Mouse (Mus musculus): ENCODE measurements at regions not wholly inside any gene's neighbourhood (a gene's known extent, or its start where the extent isn't known, plus 50 kb on each side); places are given as distances from the start of the nearest gene placed in this dataset.

DNA sequence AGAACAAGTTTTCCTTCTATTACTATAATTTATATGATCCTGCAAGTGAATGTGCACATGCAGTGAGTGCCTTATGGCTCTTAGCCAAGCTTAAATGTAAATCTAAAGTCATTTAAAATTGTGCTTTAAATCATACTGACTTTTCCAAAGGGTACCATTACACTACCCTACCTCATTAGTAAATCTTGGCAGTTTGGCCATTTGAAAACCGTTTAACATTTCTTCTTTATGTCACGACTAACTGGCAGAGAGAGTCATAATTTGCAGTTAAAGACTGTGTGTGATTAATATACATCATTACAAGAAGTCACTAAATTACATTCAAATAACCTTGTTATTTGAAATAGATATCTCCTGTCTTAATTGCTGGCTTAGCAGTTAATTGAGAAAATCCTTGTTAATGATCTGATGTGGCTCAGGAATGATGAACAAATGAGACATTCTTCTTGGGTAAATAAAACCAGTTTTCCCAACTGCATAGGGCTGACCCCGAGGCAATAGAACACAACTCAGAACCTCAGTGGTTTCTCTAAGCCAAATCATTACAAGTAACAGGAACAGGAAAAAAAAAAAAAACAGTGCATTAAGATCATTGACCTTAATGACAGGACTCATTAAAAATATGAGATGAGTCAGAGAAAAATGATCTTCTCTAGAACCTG is 173.1 kb upstream of the Zfp804b start:
- Histone ChIP-seq H3K36me3 (ENCODE audit: control insufficient read depth, insufficient read depth, low read length) (no peaks in the 10 kb centered on the region), H3K27me3 (ENCODE audit: control insufficient read depth, insufficient read depth, low read length) (no peaks in the 10 kb centered on the region), H3K4me3 (ENCODE audit: control insufficient read depth, low read depth, low read length) (no peak overlapping the region), H3K4me1 (ENCODE audit: control insufficient read depth, insufficient read depth, low read length) (no peaks in the 10 kb centered on the region), H3K27ac (ENCODE audit: control insufficient read depth, insufficient read depth, low read depth, low read length) (no peak overlapping the region)
- TF ChIP-seq CTCF (IDR thresholded peaks at IDR 0.05; ENCODE audit: control insufficient read depth, insufficient read depth, insufficient replicate concordance, low read depth, low read length), result no peak
- no peak for TF ChIP-seq POLR2A (IDR thresholded peaks at IDR 0.05; ENCODE audit: control insufficient read depth, low read depth, low read length)

DNA sequence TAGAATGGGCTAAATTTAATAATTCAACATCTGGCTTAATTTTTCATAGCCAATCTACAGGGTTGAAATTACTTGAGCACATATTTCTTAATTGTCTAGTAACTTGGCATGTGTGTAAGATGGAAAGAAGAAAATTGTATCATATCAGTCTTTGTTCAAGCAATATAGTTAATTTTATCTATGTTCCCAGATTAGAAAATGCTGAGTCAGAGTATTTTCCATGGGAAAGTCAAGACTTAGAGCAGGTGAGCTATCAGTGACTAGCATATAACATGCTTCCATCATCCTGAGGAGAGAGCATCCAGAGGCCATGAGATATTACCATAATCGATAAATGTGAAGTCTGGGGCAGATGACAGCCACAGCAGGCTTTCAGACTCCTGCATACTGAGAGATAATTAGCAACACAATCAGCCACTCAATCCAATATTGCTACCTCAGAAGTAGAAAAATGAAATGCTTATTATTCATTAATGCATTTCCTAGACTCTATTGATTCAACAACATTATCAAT is 188.2 kb upstream of the Zfp804b start:
- H3K27ac ChIP-seq (ENCODE audit: control insufficient read depth, insufficient read depth, low read depth, low read length), result no peak overlapping the region
- no peak for TF ChIP-seq POLR2A (IDR thresholded peaks at IDR 0.05; ENCODE audit: control insufficient read depth, low read depth, low read length)
- TF ChIP-seq CTCF (IDR thresholded peaks at IDR 0.05; ENCODE audit: control insufficient read depth, insufficient read depth, insufficient replicate concordance, low read depth, low read length), result no peak
- H3K36me3 ChIP-seq (ENCODE audit: control insufficient read depth, insufficient read depth, low read length), result no peaks in the 10 kb centered on the region
- no peaks in the 10 kb centered on the region for H3K27me3 ChIP-seq (ENCODE audit: control insufficient read depth, insufficient read depth, low read length)
- H3K4me3 ChIP-seq (ENCODE audit: control insufficient read depth, low read depth, low read length), result no peak overlapping the region
- no peaks in the 10 kb centered on the region for H3K4me1 ChIP-seq (ENCODE audit: control insufficient read depth, insufficient read depth, low read length)

DNA sequence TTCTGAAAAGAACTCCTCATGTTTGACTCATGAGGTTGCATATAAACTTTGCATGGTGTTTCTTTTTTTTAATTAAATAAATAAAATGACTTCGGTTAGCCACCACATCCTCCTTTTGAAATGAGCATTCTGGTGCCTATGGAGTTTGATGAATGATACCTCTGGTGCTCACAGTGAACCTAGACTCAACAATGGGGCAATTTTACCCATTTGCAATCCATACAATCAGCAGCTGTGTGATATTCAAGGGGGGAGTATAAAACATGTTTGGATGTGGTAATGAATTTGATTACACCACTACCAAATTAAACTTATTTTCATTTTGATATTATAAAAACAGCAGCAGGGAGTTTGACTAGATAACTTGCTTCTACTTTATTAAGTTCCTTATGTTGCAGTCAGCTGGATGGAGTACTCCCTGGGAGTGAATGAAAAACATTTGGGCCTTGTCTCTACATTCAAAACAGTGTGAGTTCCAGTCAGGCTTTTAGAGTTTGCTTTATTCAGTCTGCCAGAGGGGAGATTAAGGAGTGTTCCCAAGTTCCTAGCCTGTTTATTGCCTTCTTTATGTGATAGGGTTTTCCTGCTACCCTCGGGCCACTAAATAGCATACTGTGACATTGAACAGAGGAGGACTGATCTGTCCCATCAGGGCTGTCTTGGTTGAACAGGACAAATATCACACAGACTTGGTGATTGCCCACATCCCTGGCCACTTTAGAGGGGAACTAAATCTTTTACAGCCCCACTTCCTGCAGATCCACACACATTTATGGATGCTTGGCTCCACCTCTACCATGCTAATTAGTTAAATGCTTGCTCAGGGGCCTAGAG is 195.5 kb upstream of the Zfp804b start:
- Histone ChIP-seq H3K36me3 (ENCODE audit: control insufficient read depth, insufficient read depth, low read length) (no peaks in the 10 kb centered on the region), H3K27ac (ENCODE audit: control insufficient read depth, insufficient read depth, low read depth, low read length) (no peak overlapping the region), H3K27me3 (ENCODE audit: control insufficient read depth, insufficient read depth, low read length) (no peaks in the 10 kb centered on the region), H3K4me1 (ENCODE audit: control insufficient read depth, insufficient read depth, low read length) (no peaks in the 10 kb centered on the region), H3K4me3 (ENCODE audit: control insufficient read depth, low read depth, low read length) (no peak overlapping the region)
- TF ChIP-seq CTCF (IDR thresholded peaks at IDR 0.05; ENCODE audit: control insufficient read depth, insufficient read depth, insufficient replicate concordance, low read depth, low read length) (no peak), POLR2A (IDR thresholded peaks at IDR 0.05; ENCODE audit: control insufficient read depth, low read depth, low read length) (no peak)

DNA sequence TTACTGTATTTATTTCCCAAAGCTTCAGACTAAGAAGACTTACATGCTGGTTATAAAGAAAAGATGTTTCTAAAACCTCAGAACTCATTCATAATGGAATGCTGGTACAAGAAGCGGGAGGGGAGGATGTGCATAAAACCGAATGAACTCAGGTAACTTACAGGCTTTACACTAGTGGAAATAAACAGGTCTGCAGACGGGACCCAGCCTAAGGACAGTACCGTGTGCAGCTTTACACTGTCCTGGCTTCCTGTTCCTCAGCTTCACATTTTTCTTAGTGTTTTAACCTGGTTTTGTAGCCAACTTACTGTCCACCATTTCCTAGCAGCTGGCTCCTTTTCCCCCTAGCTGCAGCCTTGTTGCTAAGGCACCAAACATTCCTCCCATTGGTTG is 196.1 kb upstream of the Zfp804b start:
- TF ChIP-seq POLR2A (IDR thresholded peaks at IDR 0.05; ENCODE audit: control insufficient read depth, low read depth, low read length) (no peak), CTCF (IDR thresholded peaks at IDR 0.05; ENCODE audit: control insufficient read depth, insufficient read depth, insufficient replicate concordance, low read depth, low read length) (no peak)
- H3K4me3 ChIP-seq (ENCODE audit: control insufficient read depth, low read depth, low read length), result no peak overlapping the region
- no peaks in the 10 kb centered on the region for H3K4me1 ChIP-seq (ENCODE audit: control insufficient read depth, insufficient read depth, low read length)
- H3K27ac ChIP-seq (ENCODE audit: control insufficient read depth, insufficient read depth, low read depth, low read length), result no peak overlapping the region
- H3K27me3 ChIP-seq (ENCODE audit: control insufficient read depth, insufficient read depth, low read length), result no peaks in the 10 kb centered on the region
- H3K36me3 ChIP-seq (ENCODE audit: control insufficient read depth, insufficient read depth, low read length), result no peaks in the 10 kb centered on the region

DNA sequence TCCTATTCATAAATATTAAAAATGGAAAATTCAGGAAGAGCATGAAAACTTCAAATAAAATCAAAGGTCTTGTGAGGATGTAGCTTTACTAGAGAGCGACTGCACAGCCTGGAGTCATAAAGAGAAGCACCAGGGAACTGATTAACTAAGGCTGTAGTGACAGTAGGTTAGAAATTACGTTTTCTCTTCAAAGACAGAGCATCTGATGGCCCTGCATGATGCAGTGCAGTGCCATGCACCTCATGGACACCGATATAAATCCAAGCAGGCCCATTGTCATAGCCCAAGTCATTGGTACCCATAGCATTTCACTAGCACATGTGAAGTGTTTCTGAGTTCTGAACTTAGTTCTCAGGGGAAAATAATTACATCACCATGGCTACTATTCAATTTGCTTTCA is 199.3 kb upstream of the Zfp804b start:
- H3K27me3 ChIP-seq (ENCODE audit: control insufficient read depth, insufficient read depth, low read length), result no peaks in the 10 kb centered on the region
- no peak overlapping the region for H3K27ac ChIP-seq (ENCODE audit: control insufficient read depth, insufficient read depth, low read depth, low read length)
- no peak overlapping the region for H3K4me3 ChIP-seq (ENCODE audit: control insufficient read depth, low read depth, low read length)
- H3K36me3 ChIP-seq (ENCODE audit: control insufficient read depth, insufficient read depth, low read length), result no peaks in the 10 kb centered on the region
- TF ChIP-seq POLR2A (IDR thresholded peaks at IDR 0.05; ENCODE audit: control insufficient read depth, low read depth, low read length), result no peak
- no peak for TF ChIP-seq CTCF (IDR thresholded peaks at IDR 0.05; ENCODE audit: control insufficient read depth, insufficient read depth, insufficient replicate concordance, low read depth, low read length)
- H3K4me1 ChIP-seq (ENCODE audit: control insufficient read depth, insufficient read depth, low read length), result no peaks in the 10 kb centered on the region

DNA sequence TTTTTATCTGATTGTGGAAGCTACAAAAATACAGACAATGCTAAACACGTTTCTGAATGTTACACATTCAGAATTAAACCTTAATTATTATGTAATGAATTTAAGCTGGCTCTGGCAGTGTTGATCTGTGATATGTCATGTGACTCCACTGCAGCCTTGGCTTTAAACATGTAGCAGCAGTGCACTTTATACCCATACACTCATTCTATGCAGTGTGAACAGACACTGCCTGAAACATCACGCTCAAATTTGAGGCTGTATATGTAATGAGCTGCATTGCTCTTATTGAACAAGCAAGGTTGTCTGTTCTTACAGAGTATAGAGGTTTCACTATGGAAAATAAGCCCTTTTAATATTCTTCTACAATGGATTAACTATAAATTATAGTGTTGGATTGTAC is 235.9 kb upstream of the Zfp804b start:
- no peaks in the 10 kb centered on the region for H3K27me3 ChIP-seq (ENCODE audit: control insufficient read depth, insufficient read depth, low read length)
- TF ChIP-seq POLR2A (IDR thresholded peaks at IDR 0.05; ENCODE audit: control insufficient read depth, low read depth, low read length) (no peak), CTCF (IDR thresholded peaks at IDR 0.05; ENCODE audit: control insufficient read depth, insufficient read depth, insufficient replicate concordance, low read depth, low read length) (no peak)
- H3K27ac ChIP-seq (ENCODE audit: control insufficient read depth, insufficient read depth, low read depth, low read length), result no peak overlapping the region
- H3K36me3 ChIP-seq (ENCODE audit: control insufficient read depth, insufficient read depth, low read length), result no peaks in the 10 kb centered on the region
- no peak overlapping the region for H3K4me3 ChIP-seq (ENCODE audit: control insufficient read depth, low read depth, low read length)
- no peaks in the 10 kb centered on the region for H3K4me1 ChIP-seq (ENCODE audit: control insufficient read depth, insufficient read depth, low read length)

DNA sequence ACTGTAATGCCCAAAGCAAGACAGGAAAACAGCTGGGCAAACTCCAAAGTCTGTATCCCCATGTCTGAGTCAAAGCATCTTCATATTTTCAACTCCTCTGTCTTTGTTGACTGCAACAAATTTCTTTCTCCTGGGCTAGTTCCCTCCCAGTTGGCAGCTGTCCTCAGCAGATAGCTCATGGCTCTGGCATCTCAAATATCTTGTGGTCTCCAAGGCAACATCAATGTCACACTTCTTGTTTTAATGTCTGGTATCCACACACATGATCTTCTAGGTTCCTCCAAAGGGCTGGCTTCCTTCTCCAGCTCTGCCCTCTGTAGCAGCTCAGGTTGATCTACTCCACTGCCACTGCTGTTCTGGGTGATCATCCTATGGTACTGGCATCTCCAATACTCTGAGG is 242.0 kb upstream of the Zfp804b start:
- Histone ChIP-seq H3K27me3 (ENCODE audit: control insufficient read depth, insufficient read depth, low read length) (no peaks in the 10 kb centered on the region), H3K4me3 (ENCODE audit: control insufficient read depth, low read depth, low read length) (no peak overlapping the region), H3K27ac (ENCODE audit: control insufficient read depth, insufficient read depth, low read depth, low read length) (no peak overlapping the region), H3K36me3 (ENCODE audit: control insufficient read depth, insufficient read depth, low read length) (no peaks in the 10 kb centered on the region), H3K4me1 (ENCODE audit: control insufficient read depth, insufficient read depth, low read length) (no peaks in the 10 kb centered on the region)
- no peak for TF ChIP-seq POLR2A (IDR thresholded peaks at IDR 0.05; ENCODE audit: control insufficient read depth, low read depth, low read length)
- no peak for TF ChIP-seq CTCF (IDR thresholded peaks at IDR 0.05; ENCODE audit: control insufficient read depth, insufficient read depth, insufficient replicate concordance, low read depth, low read length)

All from testis, adult 2 months (tissue).